Mouse (Mus musculus): ENCODE measurements around the gene Ngrn.

DNA sequence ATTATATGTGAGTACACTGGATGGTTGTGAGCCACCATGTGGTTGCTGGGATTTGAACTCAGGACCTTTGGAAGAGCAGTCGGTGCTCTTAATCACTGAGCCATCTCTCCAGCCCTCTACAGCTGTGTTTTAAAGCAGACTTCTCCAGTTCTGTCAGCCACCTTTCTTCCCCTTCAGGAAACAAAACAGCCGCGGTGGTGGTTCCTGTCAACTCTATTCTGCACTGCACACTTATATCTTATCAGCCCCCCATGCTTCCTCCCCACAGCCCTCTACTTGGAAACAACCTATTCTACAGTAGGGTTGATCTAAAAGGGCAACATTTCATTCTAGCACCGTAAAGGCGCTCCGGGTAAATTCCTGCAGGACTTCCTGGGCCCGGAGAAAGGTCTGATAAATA lies 14.2 kb upstream of the Ngrn start:
- TF ChIP-seq POLR2A (IDR thresholded peaks at IDR 0.05; ENCODE audit: borderline replicate concordance, insufficient read depth, low read length) (no peak), CTCF (IDR thresholded peaks at IDR 0.05; ENCODE audit: borderline replicate concordance, insufficient read depth, low read depth, low read length) (no peak)

All from cerebellum, adult 2 months (tissue).